Mouse (Mus musculus) heart, postnatal 14 days (tissue): ENCODE data around the gene Trpv4. TPM values are rescaled to one million over a fixed set of nuclear protein-coding genes. Genes with fewer than 3 reads are reported as not detected.

Experiments used
- DNase-seq, 2 experiments: peaks; one replicate each; pipeline ENCODE4 v3.0.0; 2021 to 2022
- intact Hi-C: fragments of 180-260 bp; cut with DNase I; formaldehyde crosslinking; loops from one replicate; pipeline ENCODE4 v1.15.1; 2025
- total RNA-seq, 2 experiments: library from RNA; stranded (reverse); gene quantifications; 2 replicates each; pipeline ENCODE4 v1.2.3; 2021

The Trpv4 gene
- total RNA-seq, 2 experiments from 2014 or later = 5.8 to 5.9 TPM

GRCm38 (mm10) chr5:114594741-114595241 is 63.4 kb downstream of the Trpv4 start:
- DNase-seq = peak; percentile 49 to 53
- intact Hi-C loops = no loop called here

GRCm38 (mm10) chr5:114593949-114594348 is 64.3 kb downstream of the Trpv4 start:
- intact Hi-C loops = no loop called here
- DNase-seq = no peak

- intact Hi-C loops = no loop called here
- no peak for DNase-seq
These were observed 64.9 kb downstream of the Trpv4 start for GRCm38 (mm10) chr5:114593161-114593821.

GRCm38 (mm10) chr5:114592463-114593160 is 65.6 kb downstream of the Trpv4 start:
- no peak for DNase-seq
- intact Hi-C loops = no loop called here

- no peak for DNase-seq
- intact Hi-C loops = no loop called here
These were observed 67.1 kb downstream of the Trpv4 start for GRCm38 (mm10) chr5:114591151-114591561.

- intact Hi-C loops = no loop called here
These were observed 67.9 kb downstream of the Trpv4 start for GRCm38 (mm10) chr5:114590043-114590913.

GRCm38 (mm10) chr5:114589454-114589853 is 68.8 kb downstream of the Trpv4 start:
- DNase-seq = no peak
- intact Hi-C loops = no loop called here

More at GRCm38 (mm10) chr5:114590043-114590913, 67.9 kb downstream of the Trpv4 start:
- DNase-seq = no peak

GRCm38 (mm10) chr5:114589026-114589425 is 69.2 kb downstream of the Trpv4 start:
- no peak for DNase-seq
- intact Hi-C loops = no loop called here

GRCm38 (mm10) chr5:114588416-114588815 is 69.8 kb downstream of the Trpv4 start:
- intact Hi-C loops = no loop called here
- no peak for DNase-seq

- intact Hi-C loops = no loop called here
- peak; percentile 58 to 78 for DNase-seq
These were observed 70.3 kb downstream of the Trpv4 start for GRCm38 (mm10) chr5:114587908-114588307.

GRCm38 (mm10) chr5:114585682-114586081 is 72.5 kb downstream of the Trpv4 start:
- DNase-seq = no peak
- intact Hi-C loops = no loop called here

- intact Hi-C loops = no loop called here
- DNase-seq = no peak
These were observed 73.7 kb downstream of the Trpv4 start for GRCm38 (mm10) chr5:114584293-114585104.

GRCm38 (mm10) chr5:114583490-114584175 is 74.6 kb downstream of the Trpv4 start:
- intact Hi-C loops = no loop called here
- DNase-seq = no peak

- DNase-seq = no peak
- intact Hi-C loops = no loop called here
These were observed 75.2 kb downstream of the Trpv4 start for GRCm38 (mm10) chr5:114583046-114583445.

GRCm38 (mm10) chr5:114581486-114581885 is 76.7 kb downstream of the Trpv4 start:
- intact Hi-C loops = no loop called here
- peak in 1 of 2 experiments; percentile 61 for DNase-seq

GRCm38 (mm10) chr5:114579714-114580357 is 78.4 kb downstream of the Trpv4 start:
- intact Hi-C loops = no loop called here
- no peak for DNase-seq

GRCm38 (mm10) chr5:114578361-114578760 is 79.9 kb downstream of the Trpv4 start:
- DNase-seq = no peak
- intact Hi-C loops = no loop called here

GRCm38 (mm10) chr5:114575986-114576605 is 82.1 kb downstream of the Trpv4 start:
- intact Hi-C loops = no loop called here
- DNase-seq = no peak
